Mouse (Mus musculus): Measurements from ENCODE around the gene Saa4.
"Not testable (repeated sequence)": the region's sequence is repeated elsewhere in the genome, so short reads cannot be mapped to it uniquely, and the experiment has no call there.

Gene Saa4

GRCm38 (mm10) chr7:46716897-46717296 is 15.5 kb downstream of the Saa4 start:
- no peak for DNase-seq (ENCODE audit: low spot score)

GRCm38 (mm10) chr7:46715600-46715999 is 16.8 kb downstream of the Saa4 start, which contains the start of gene Saa3:
Saa3 (minus strand) TSS chr7:46715700.
- no peak for DNase-seq (ENCODE audit: low spot score)

GRCm38 (mm10) chr7:46714518-46714917 is 17.9 kb downstream of the Saa4 start:
- peak; percentile 76 for DNase-seq (ENCODE audit: low spot score)

GRCm38 (mm10) chr7:46712250-46712649 is 20.2 kb downstream of the Saa4 start:
- DNase-seq (ENCODE audit: low spot score), result no peak

- DNase-seq (ENCODE audit: low spot score), result peak; percentile 97
Observed at GRCm38 (mm10) chr7:46710390-46710844, 22.0 kb downstream of the Saa4 start, which contains the start of gene Saal1. Saal1 (minus strand) TSS chr7:46710680.

- no peak for DNase-seq (ENCODE audit: low spot score)
Observed at GRCm38 (mm10) chr7:46700521-46701025, 31.8 kb downstream of the Saa4 start.

GRCm38 (mm10) chr7:46696754-46697153 is 35.6 kb downstream of the Saa4 start:
- DNase-seq (ENCODE audit: low spot score), result no peak

- no peak for DNase-seq (ENCODE audit: low spot score)
Observed at GRCm38 (mm10) chr7:46686827-46687226, 45.6 kb downstream of the Saa4 start.

GRCm38 (mm10) chr7:46680732-46681131 is 51.7 kb downstream of the Saa4 start:
- no peak for DNase-seq (ENCODE audit: low spot score)

GRCm38 (mm10) chr7:46679044-46679443 is 53.4 kb downstream of the Saa4 start:
- not testable (repeated sequence) for DNase-seq (ENCODE audit: low spot score)

- no peak for DNase-seq (ENCODE audit: low spot score)
Observed at GRCm38 (mm10) chr7:46678417-46678816, 54.0 kb downstream of the Saa4 start.

Data from embryo, embryonic 10 days (tissue).